Mouse (Mus musculus) heart, embryonic 12.5 days (tissue): ENCODE measurements around the gene Ccdc162. TPM values are rescaled to one million over a fixed set of nuclear protein-coding genes. Genes with fewer than 3 reads are reported as not detected.

Source experiments
- ATAC-seq: fragments of 200-750 bp; cut with Nextera tagmentation; 2 replicates; pipeline ENCODE4 v1.8.0; 2017; ENCODE audit warnings: moderate TSS enrichment, moderate library complexity; ENCODE audit not compliant: insufficient number of reproducible peaks, low FRiP score
- H3K27ac ChIP-seq: fragments of 300-500 bp; sonication (generic); 2 replicates; pipeline ENCODE4 v1.5.1; 2016; ENCODE audit warnings: mild to moderate bottlenecking, moderate library complexity; ENCODE audit not compliant: poor library complexity, severe bottlenecking
- H3K27me3 ChIP-seq: fragments of 300-500 bp; sonication (generic); replicated peaks from 2 replicates; pipeline ENCODE4 v1.6.1; 2016; ENCODE audit warnings: mild to moderate bottlenecking, moderate library complexity
- H3K36me3 ChIP-seq: fragments of 300-500 bp; sonication (generic); 2 replicates; pipeline ENCODE4 v1.6.1; 2016; ENCODE audit warnings: mild to moderate bottlenecking, moderate library complexity
- H3K4me1 ChIP-seq: fragments of 300-500 bp; sonication (generic); replicated peaks from 2 replicates; pipeline ENCODE4 v1.6.1; 2016; ENCODE audit warnings: mild to moderate bottlenecking
- H3K4me2 ChIP-seq: fragments of 300-500 bp; sonication (generic); 2 replicates; pipeline ENCODE4 v1.6.1; 2016; ENCODE audit warnings: mild to moderate bottlenecking, moderate library complexity
- H3K4me3 ChIP-seq: fragments of 300-500 bp; sonication (generic); 2 replicates; pipeline ENCODE4 v1.5.1; 2016; ENCODE audit warnings: mild to moderate bottlenecking
- H3K9ac ChIP-seq: fragments of 300-500 bp; sonication (generic); 2 replicates; pipeline ENCODE4 v1.6.1; 2016; ENCODE audit warnings: mild to moderate bottlenecking, moderate library complexity
- H3K9me3 ChIP-seq: fragments of 300-500 bp; sonication (generic); replicated peaks from 2 replicates; pipeline ENCODE4 v1.6.1; 2016; ENCODE audit warnings: mild to moderate bottlenecking, moderate library complexity
- WGBS: fragments of 180-500 bp; shearing (Covaris S2); methylation state at CpG from one replicate; pipeline ENCODE4 v1.1.7; 2016; 5-methylcytosine and 5-hydroxymethylcytosine counted together
- polyA plus RNA-seq: library from polyadenylated mRNA; unstranded; fragments of >200 nt; fragmentation: Nextera tagmentation; extraction: Ambion mirVana; gene quantifications from 2 replicates; pipeline ENCODE4 v1.2.1, GENCODE M21; 2016

The Ccdc162 gene
- 0.34 and 0.37 TPM in 2 replicates for polyA plus RNA-seq

DNA sequence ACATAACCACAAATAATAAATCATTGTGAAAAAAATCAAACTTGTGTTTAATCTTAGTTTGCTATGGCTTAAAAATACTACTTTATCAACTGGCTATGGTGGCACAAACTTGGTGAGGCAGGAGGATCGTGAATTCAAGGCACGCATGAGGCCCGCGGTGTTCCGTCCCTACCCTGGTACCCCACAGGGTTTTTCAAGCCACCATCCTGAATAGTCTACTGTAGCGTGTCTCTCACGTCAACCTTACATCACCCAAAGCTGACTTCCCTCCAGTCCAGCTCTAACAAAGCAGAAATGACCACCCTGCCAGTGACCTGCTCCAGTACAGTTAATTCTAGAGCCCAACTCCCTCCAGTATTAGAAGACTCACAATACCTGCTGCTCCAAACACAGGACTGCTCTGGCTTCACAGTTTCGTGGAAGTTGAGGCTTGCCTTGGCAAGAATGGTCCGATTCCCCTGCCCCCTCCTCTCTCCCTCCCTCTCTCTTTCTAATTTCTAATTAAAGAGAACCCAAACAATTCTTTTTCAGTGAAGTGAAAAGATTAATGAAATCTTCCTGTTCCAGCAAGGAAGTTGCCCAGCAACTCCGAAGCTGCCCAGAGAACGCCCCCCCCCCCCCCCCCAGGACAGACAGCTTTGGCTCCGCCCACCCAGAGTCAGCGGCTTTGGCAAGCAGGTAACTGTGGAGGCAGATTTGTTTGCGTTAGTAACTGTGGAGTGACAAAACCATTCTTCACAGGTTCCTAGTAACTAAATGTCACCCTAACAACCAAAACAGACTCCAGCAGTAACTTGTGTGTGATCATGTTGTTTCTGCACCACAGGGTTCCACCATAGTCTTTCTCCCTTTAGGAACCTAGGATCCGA lies at the start of gene Ccdc162:
Ccdc162 (minus strand) TSS at position 606 of the 869 bp plus-strand sequence.
- no peak within 1 kb of the TSS for H3K27ac ChIP-seq
- ATAC-seq = no peak
- peak within 1 kb of the TSS; percentile 17; the same call in 1 of the 2 replicates for H3K4me2 ChIP-seq
- no peaks in the 10 kb centered on the region for H3K9me3 ChIP-seq
- H3K4me1 ChIP-seq = peaks cover 7% of the 10 kb centered on the region
- H3K36me3 ChIP-seq = peaks cover 10% of the 10 kb centered on the region
- no peaks in the 10 kb centered on the region for H3K27me3 ChIP-seq
- H3K9ac ChIP-seq = no peak within 1 kb of the TSS
- no peak within 1 kb of the TSS for H3K4me3 ChIP-seq
- WGBS = 65% methylated on average over 15 of the region's 15 CpGs

DNA sequence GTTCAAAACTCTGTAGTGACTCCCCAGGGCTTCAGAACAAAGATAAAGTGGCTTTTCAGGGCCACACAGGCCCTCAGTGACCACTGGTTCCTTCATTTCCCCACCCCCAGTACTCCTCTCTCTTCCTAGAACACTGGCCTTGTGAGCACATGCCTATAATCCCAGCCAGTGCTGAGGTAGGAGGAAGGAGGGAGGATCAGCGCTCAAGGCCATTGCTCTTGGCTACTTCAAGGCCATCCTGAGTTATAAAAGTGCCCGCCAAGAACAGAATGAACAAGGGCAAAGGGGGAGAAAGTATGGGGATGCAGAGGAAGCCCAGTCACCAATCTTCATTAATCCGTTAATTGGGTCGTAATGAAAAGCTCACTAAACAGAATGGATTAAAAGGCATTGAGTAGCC lies 49.2 kb upstream of the Ccdc162 start:
- Histone ChIP-seq H3K9me3 (no peaks in the 10 kb centered on the region), H3K4me3 (no peak overlapping the region), H3K9ac (no peak overlapping the region), H3K4me2 (no peak overlapping the region), H3K4me1 (peaks cover 8% of the 10 kb centered on the region), H3K27ac (no peak overlapping the region), H3K27me3 (no peaks in the 10 kb centered on the region), H3K36me3 (no peaks in the 10 kb centered on the region)
- 93% methylated on average over 4 of the region's 4 CpGs for WGBS
- no peak for ATAC-seq

DNA sequence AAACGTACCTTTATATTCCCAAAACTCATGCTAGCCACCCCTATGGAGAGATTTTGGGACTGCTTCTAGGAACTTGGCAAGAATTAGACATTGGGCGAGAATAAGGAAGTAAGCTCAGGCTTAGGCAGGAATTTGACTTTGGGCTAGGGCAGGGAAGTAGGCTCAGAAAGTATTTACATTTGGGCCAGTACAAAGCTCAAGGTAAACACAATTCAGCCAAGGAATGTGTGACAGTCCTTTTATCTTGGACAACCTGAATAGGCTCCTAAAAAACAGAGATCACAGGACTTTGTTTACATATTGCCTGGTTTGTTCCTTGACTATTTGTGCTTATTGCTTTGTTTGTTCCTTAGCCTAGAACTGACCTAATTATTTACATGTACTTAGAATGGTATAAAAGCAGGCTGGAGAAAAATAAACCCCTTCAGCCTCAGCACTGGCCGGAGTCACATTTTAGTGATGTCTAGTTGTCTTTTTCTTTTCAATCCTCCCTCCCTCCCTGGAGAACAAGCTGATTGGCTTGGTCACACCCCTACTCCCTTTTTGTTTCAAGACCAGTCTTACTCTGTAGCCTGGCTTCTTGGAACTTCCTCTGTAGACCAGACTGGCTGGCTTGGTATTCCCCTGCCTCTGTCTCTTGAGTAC lies 47.4 kb upstream of the Ccdc162 start:
- no peaks in the 10 kb centered on the region for H3K36me3 ChIP-seq
- no peak overlapping the region for H3K27ac ChIP-seq
- H3K4me1 ChIP-seq = peaks cover 12% of the 10 kb centered on the region
- no peak overlapping the region for H3K4me2 ChIP-seq
- H3K9me3 ChIP-seq = no peaks in the 10 kb centered on the region
- whole genome bisulfite sequencing = 83% methylated on average over 3 of the region's 3 CpGs
- no peaks in the 10 kb centered on the region for H3K27me3 ChIP-seq
- no peak overlapping the region for H3K4me3 ChIP-seq
- no peak overlapping the region for H3K9ac ChIP-seq
- ATAC-seq = no peak

DNA sequence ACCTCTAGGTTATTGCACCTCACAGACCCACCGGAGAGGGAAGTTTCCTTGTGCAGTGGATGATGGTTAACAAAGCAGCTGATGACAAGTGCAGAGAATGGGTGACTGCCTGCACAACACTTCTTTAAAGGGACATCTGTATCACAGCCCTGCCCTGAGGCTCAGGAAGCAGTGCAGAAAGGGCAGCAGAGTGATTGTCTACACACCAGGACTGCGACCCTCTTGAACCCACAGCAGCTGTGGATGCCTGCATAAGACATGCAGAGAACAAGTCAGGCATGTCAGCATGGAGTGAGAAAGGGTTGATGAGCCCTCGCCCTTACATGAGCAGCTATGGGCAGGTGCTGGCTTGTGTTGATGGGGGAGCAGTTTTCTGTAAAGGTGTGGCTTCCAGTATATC lies 44.4 kb upstream of the Ccdc162 start:
- Histone ChIP-seq H3K36me3 (no peaks in the 10 kb centered on the region), H3K9me3 (no peaks in the 10 kb centered on the region), H3K4me1 (peaks cover 16% of the 10 kb centered on the region), H3K4me3 (no peak overlapping the region), H3K4me2 (no peak overlapping the region), H3K27ac (no peak overlapping the region), H3K27me3 (no peaks in the 10 kb centered on the region), H3K9ac (no peak overlapping the region)
- 47% methylated on average over 3 of the region's 3 CpGs for WGBS
- no peak for ATAC-seq

DNA sequence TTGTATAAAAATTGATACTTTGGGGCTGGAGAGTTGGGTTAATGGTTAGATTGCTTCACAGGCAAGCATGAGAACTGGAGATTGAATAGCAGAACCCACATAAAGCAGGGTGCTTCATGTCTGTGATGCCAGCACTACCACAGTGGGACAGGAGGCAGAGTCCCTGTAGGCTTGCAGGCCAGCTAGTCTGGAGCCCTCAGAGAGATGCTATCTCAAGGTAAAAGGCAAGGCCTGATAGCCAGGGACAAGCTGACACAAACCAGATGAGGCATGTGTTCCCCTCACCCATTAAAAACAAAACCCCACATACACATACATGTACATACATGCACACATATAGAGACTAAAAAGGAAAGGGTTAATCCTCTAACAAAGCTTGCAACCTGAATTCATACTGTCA lies 41.6 kb upstream of the Ccdc162 start:
- Histone ChIP-seq H3K9me3 (no peaks in the 10 kb centered on the region), H3K36me3 (no peaks in the 10 kb centered on the region), H3K27ac (no peak overlapping the region), H3K9ac (no peak overlapping the region), H3K4me2 (no peak overlapping the region), H3K27me3 (no peaks in the 10 kb centered on the region), H3K4me1 (peaks cover 16% of the 10 kb centered on the region), H3K4me3 (no peak overlapping the region)
- ATAC-seq = no peak

DNA sequence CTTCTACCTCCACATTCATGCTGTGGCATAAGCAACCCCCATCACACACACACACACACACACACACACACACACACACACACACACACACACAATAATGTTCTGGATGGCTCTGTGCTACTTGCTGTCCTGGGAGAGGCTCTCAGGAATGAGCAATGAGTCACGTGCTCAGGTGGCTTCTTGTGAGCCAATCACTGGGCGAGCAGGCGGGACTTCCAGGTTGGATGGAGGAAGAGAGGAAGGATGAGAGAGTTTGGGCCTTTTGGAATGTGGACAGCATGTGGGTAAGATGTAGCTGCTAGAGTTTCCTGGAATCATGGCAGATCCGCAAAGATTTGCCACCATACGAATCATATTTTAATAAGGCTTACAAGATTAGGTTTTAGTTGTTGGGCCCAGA lies 40.8 kb upstream of the Ccdc162 start:
- no peaks in the 10 kb centered on the region for H3K27me3 ChIP-seq
- H3K4me3 ChIP-seq = no peak overlapping the region
- peaks cover 16% of the 10 kb centered on the region for H3K4me1 ChIP-seq
- H3K27ac ChIP-seq = no peak overlapping the region
- no peaks in the 10 kb centered on the region for H3K9me3 ChIP-seq
- ATAC-seq = no peak
- H3K36me3 ChIP-seq = no peaks in the 10 kb centered on the region
- no peak overlapping the region for H3K9ac ChIP-seq
- no peak overlapping the region for H3K4me2 ChIP-seq
- WGBS = 94% methylated on average over 5 of the region's 5 CpGs

DNA sequence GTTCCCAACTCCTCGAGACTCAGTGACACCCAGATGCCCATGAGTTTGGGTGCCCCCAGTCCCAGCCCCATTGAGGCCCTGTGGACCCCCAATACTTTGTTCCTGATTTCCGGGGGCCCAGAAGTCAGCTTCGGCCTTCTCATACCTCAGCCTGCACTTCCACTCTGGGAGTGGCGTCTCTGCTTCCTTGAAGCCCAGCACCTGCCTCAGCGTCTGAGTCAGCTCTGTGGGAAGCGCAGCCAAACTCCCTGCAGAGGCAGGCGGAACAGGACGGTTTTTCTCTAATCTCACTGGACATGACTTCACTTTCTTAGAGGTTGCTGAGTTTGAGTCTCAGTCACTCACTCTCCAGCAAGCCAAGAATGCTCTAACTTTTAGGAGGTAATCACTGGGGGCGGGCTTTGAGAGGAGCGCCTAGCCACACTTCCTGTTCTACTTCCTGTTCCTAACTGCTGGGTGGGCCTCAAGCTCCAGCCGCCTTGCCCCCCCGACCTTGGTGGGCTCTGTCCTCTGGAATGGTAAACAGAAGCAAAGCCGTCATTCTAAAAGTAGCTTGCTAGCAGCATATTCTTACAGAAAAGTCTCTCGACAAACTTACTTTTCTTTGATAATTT lies 35.5 kb upstream of the Ccdc162 start:
- ATAC-seq = no peak
- Histone ChIP-seq H3K4me3 (no peak overlapping the region), H3K9me3 (no peaks in the 10 kb centered on the region), H3K27me3 (no peaks in the 10 kb centered on the region), H3K4me1 (peaks cover 10% of the 10 kb centered on the region; the same call in 1 of the 2 replicates), H3K4me2 (no peak overlapping the region), H3K27ac (no peak overlapping the region), H3K36me3 (no peaks in the 10 kb centered on the region), H3K9ac (no peak overlapping the region)
- WGBS = 65% methylated on average over 14 of the region's 14 CpGs

DNA sequence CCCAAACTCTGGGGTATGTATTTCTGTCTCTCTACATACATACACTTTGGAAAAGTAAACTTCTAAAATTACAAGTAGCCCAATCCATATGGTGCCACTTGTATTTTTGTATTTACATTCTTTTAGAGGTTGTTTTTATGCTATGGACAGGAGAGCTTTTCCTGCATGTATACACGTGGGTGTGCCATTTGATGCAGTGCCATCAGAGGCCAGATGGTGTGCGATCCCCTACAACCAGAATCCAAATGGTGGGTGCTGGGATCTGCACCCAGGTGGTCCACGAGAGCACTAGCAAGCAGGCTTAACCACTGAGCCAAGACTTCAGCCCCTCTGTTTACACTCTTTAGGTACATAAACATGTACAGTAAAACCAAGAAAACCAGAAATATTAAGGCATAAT lies 32.9 kb upstream of the Ccdc162 start:
- no peaks in the 10 kb centered on the region for H3K9me3 ChIP-seq

DNA sequence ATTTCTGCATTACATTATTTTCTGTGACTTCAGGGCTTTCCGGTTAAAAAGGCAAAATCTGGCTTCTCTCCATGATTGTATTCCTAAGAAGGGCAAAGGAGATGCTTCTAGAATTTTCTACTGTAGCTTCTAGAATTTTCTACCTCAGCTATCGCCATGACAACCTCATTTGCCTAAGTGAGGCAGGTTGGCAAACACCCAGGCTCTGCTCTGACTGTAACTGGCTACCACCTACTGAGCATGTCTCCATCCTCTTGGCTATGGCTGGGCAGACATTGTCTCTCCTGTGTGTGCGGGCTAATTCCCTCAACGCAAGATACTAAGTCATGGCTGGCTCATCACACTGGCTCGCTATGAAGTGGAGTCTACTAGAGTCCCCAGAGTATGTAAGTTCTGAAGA lies 30.1 kb upstream of the Ccdc162 start:
- Histone ChIP-seq H3K4me2 (no peak overlapping the region), H3K27ac (no peak overlapping the region), H3K4me3 (no peak overlapping the region), H3K27me3 (no peaks in the 10 kb centered on the region), H3K9me3 (no peaks in the 10 kb centered on the region), H3K9ac (no peak overlapping the region), H3K36me3 (peaks cover 9% of the 10 kb centered on the region), H3K4me1 (peaks cover 9% of the 10 kb centered on the region; the same call in 1 of the 2 replicates)
- 91% methylated on average over 5 of the region's 5 CpGs for WGBS
- ATAC-seq = no peak

More for the DNA sequence above, 32.9 kb upstream of the Ccdc162 start:
- H3K36me3 ChIP-seq = peaks cover 2% of the 10 kb centered on the region; the same call in 1 of the 2 replicates
- H3K4me1 ChIP-seq = peaks cover 15% of the 10 kb centered on the region; the same call in 1 of the 2 replicates
- no peaks in the 10 kb centered on the region for H3K27me3 ChIP-seq
- H3K4me3 ChIP-seq = no peak overlapping the region
- no peak for ATAC-seq
- WGBS = 80% methylated on average over 3 of the region's 3 CpGs
- H3K4me2 ChIP-seq = no peak overlapping the region
- H3K27ac ChIP-seq = no peak overlapping the region
- H3K9ac ChIP-seq = no peak overlapping the region

DNA sequence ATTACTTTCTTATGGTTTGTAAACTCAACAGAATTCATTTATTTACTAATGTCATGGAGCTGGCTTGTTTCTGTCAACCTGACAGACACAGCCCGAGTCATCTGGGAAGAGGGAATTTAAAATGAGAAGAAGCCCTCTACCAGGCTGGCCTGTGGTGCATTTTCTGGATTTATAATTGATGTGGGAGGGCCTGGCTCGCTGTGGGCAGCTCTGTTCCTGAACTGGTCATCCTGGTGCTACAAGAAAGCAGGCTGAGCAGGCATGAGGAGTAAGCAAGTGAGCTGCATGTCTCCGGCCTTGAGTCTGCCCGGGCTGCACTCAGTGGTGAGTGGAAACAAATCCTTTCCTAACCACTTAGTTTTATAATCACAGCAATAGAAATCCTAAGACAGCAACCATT lies 27.6 kb upstream of the Ccdc162 start:
- H3K9me3 ChIP-seq = no peaks in the 10 kb centered on the region
- H3K4me1 ChIP-seq = peaks cover 5% of the 10 kb centered on the region; the same call in 1 of the 2 replicates
- H3K4me3 ChIP-seq = no peak overlapping the region
- H3K27ac ChIP-seq = no peak overlapping the region
- no peak for ATAC-seq
- H3K36me3 ChIP-seq = peaks cover 13% of the 10 kb centered on the region
- WGBS = 74% methylated on average over 4 of the region's 4 CpGs
- no peak overlapping the region for H3K4me2 ChIP-seq
- H3K9ac ChIP-seq = no peak overlapping the region
- no peaks in the 10 kb centered on the region for H3K27me3 ChIP-seq

DNA sequence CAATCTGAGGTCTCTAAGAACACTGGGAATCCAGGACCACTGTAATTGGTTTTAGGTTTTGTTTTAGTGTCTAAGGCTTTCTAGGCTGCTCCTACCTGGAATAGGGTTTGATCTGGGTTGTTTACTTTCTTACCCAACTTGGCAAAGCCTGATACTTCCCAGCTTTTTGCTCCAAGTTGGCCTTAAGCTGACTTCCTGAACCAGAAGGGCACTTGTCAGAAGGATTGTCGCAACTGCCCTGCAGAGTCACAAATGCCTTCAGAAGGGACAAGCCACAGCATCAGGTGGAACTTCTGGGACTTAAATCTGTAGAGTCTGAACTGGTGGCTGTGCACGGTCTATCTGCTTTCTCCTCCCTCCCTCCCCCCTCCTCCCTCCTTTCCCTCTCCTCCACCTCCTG lies 23.8 kb upstream of the Ccdc162 start:
- Histone ChIP-seq H3K4me2 (no peak overlapping the region), H3K27me3 (no peaks in the 10 kb centered on the region), H3K36me3 (peaks cover 36% of the 10 kb centered on the region), H3K9ac (no peak overlapping the region), H3K4me3 (no peak overlapping the region), H3K9me3 (no peaks in the 10 kb centered on the region), H3K4me1 (no peaks in the 10 kb centered on the region), H3K27ac (no peak overlapping the region)
- WGBS = 64% methylated on average over 2 of the region's 2 CpGs
- no peak for ATAC-seq
